Mouse (Mus musculus): ENCODE measurements around the gene Gm29427.
"Not testable (repeated sequence)": the region's sequence is repeated elsewhere in the genome, so short reads cannot be mapped to it uniquely, and the experiment has no call there.

Gm29427 gene

GRCm38 (mm10) chr1:130731741-130732337, 16.2 kb upstream of the Gm29427 start, which contains the start of gene AA986860:
AA986860 (plus strand) TSS chr1:130731976.
- DNase-seq (ENCODE audit: low read depth), result no peak

- DNase-seq (ENCODE audit: low read depth), result no peak
These were observed 13.6 kb upstream of the Gm29427 start, which contains the start of gene Pfkfb2 for GRCm38 (mm10) chr1:130729153-130729552. Pfkfb2 (minus strand) TSS chr1:130729253.

- DNase-seq (ENCODE audit: low read depth), result no peak
These were observed 13.1 kb upstream of the Gm29427 start for GRCm38 (mm10) chr1:130728708-130729107.

GRCm38 (mm10) chr1:130728070-130728469, 12.5 kb upstream of the Gm29427 start:
- no peak for DNase-seq (ENCODE audit: low read depth)

- no peak for DNase-seq (ENCODE audit: low read depth)
These were observed 10.8 kb upstream of the Gm29427 start for GRCm38 (mm10) chr1:130726396-130726795.

- no peak for DNase-seq (ENCODE audit: low read depth)
These were observed 8.6 kb upstream of the Gm29427 start for GRCm38 (mm10) chr1:130724206-130724605.

GRCm38 (mm10) chr1:130717291-130717871, 1.8 kb upstream of the Gm29427 start, which contains the start of gene Yod1:
Yod1 (plus strand) TSS chr1:130717327.
- peak; percentile 80 for DNase-seq (ENCODE audit: low read depth)

GRCm38 (mm10) chr1:130716513-130717290, 1.1 kb upstream of the Gm29427 start:
- DNase-seq (ENCODE audit: low read depth), result no peak

- no peak for DNase-seq (ENCODE audit: low read depth)
These were observed 566 bp upstream of the Gm29427 start for GRCm38 (mm10) chr1:130716218-130716512.

- no peak for DNase-seq (ENCODE audit: low read depth)
These were observed 1.6 kb downstream of the Gm29427 start for GRCm38 (mm10) chr1:130714046-130714445.

GRCm38 (mm10) chr1:130710283-130711080, 5.1 kb downstream of the Gm29427 start:
- DNase-seq (ENCODE audit: low read depth), result no peak

GRCm38 (mm10) chr1:130703613-130704012, 12.0 kb downstream of the Gm29427 start:
- no peak for DNase-seq (ENCODE audit: low read depth)

GRCm38 (mm10) chr1:130701976-130702375, 13.6 kb downstream of the Gm29427 start:
- DNase-seq (ENCODE audit: low read depth), result no peak

GRCm38 (mm10) chr1:130699937-130700633, 15.5 kb downstream of the Gm29427 start:
- DNase-seq (ENCODE audit: low read depth), result no peak

GRCm38 (mm10) chr1:130698601-130699000, 17.0 kb downstream of the Gm29427 start:
- DNase-seq (ENCODE audit: low read depth), result no peak

GRCm38 (mm10) chr1:130683905-130684304, 31.7 kb downstream of the Gm29427 start:
- no peak for DNase-seq (ENCODE audit: low read depth)

GRCm38 (mm10) chr1:130681656-130682413, 33.8 kb downstream of the Gm29427 start:
- DNase-seq (ENCODE audit: low read depth), result no peak

GRCm38 (mm10) chr1:130681075-130681474, 34.5 kb downstream of the Gm29427 start:
- no peak for DNase-seq (ENCODE audit: low read depth)

- no peak for DNase-seq (ENCODE audit: low read depth)
These were observed 37.0 kb downstream of the Gm29427 start for GRCm38 (mm10) chr1:130678551-130678950.

GRCm38 (mm10) chr1:130663576-130663975, 52.0 kb downstream of the Gm29427 start:
- not testable (repeated sequence) for DNase-seq (ENCODE audit: low read depth)

GRCm38 (mm10) chr1:130661454-130661853, 54.1 kb downstream of the Gm29427 start, which contains the start of gene C4bp:
C4bp (minus strand) TSS chr1:130661632.
- DNase-seq (ENCODE audit: low read depth), result no peak

All from c-Kit-positive CD71-negative TER-119-negative erythroid progenitor cells, embryonic 14.5 days (primary cell).